Mouse (Mus musculus) midbrain, embryonic 12.5 days (tissue): ENCODE measurements around the gene Mdm2. TPM values are rescaled to one million over a fixed set of nuclear protein-coding genes. Genes with fewer than 3 reads are reported as not detected.

Experiments
- ATAC-seq: fragments of 200-750 bp; cut with Nextera tagmentation; 2 replicates; pipeline ENCODE4 v1.8.0; 2017; ENCODE audit warnings: low read depth, moderate TSS enrichment, moderate library complexity; ENCODE audit not compliant: low FRiP score
- H3K27ac ChIP-seq: fragments of 300-500 bp; sonication (generic); replicated peaks from 2 replicates; pipeline ENCODE4 v1.5.1; 2016; ENCODE audit warnings: mild to moderate bottlenecking
- H3K27me3 ChIP-seq: fragments of 300-500 bp; sonication (generic); 2 replicates; pipeline ENCODE4 v1.6.1; 2016; ENCODE audit warnings: mild to moderate bottlenecking
- H3K36me3 ChIP-seq: fragments of 300-500 bp; sonication (generic); 2 replicates; pipeline ENCODE4 v1.6.1; 2016
- H3K4me1 ChIP-seq: fragments of 300-500 bp; sonication (generic); 2 replicates; pipeline ENCODE4 v1.6.1; 2016
- H3K4me2 ChIP-seq: fragments of 300-500 bp; sonication (generic); replicated peaks from 2 replicates; pipeline ENCODE4 v1.6.1; 2016; ENCODE audit warnings: mild to moderate bottlenecking, moderate library complexity
- H3K4me3 ChIP-seq: fragments of 300-500 bp; sonication (generic); 2 replicates; pipeline ENCODE4 v1.5.1; 2016; ENCODE audit warnings: mild to moderate bottlenecking
- H3K9ac ChIP-seq: fragments of 300-500 bp; sonication (generic); replicated peaks from 2 replicates; pipeline ENCODE4 v1.6.1; 2016; ENCODE audit warnings: mild to moderate bottlenecking, moderate library complexity
- H3K9me3 ChIP-seq: fragments of 300-500 bp; sonication (generic); 2 replicates; pipeline ENCODE4 v1.6.1; 2016; ENCODE audit warnings: mild to moderate bottlenecking
- WGBS: fragments of 180-500 bp; shearing (Covaris S2); methylation state at CpG from one replicate; pipeline ENCODE4 v1.1.7; 2016; 5-methylcytosine and 5-hydroxymethylcytosine counted together
- polyA plus RNA-seq: library from polyadenylated mRNA; unstranded; fragments of >200 nt; fragmentation: Nextera tagmentation; extraction: Ambion mirVana; gene quantifications from 2 replicates; pipeline ENCODE4 v1.2.1, GENCODE M21; 2016

Gene Mdm2
- polyA plus RNA-seq, 1 experiment from 2014 or later = 74.5 TPM

DNA sequence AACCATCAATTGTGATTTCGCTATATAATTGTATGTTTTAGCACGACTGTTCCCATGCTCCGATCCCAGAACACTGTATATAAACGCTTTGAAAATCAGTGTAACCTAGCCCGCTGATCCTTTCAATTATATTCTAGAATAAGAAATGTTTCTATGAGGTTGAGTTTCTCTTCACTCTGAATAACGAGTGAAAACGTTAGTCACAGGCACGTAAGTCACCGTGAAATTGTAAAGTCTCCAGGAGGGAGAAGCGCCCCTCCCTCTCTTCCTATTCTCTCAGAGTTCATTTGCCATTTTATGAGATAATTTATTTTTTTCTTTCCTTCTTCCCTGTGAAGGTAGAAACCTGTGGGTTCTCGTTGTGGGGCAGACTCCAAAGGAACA, 51.1 kb downstream of the Mdm2 start:
- Histone ChIP-seq H3K4me2 (no peak overlapping the region), H3K4me3 (no peak overlapping the region), H3K27me3 (no peaks in the 10 kb centered on the region; the same call in 1 of the 2 replicates), H3K9me3 (no peaks in the 10 kb centered on the region), H3K4me1 (peaks cover 3% of the 10 kb centered on the region; the same call in 1 of the 2 replicates), H3K27ac (no peak overlapping the region), H3K9ac (no peak overlapping the region), H3K36me3 (no peaks in the 10 kb centered on the region)
- no peak for ATAC-seq
- 69% methylated on average over 11 of the region's 11 CpGs for WGBS

DNA sequence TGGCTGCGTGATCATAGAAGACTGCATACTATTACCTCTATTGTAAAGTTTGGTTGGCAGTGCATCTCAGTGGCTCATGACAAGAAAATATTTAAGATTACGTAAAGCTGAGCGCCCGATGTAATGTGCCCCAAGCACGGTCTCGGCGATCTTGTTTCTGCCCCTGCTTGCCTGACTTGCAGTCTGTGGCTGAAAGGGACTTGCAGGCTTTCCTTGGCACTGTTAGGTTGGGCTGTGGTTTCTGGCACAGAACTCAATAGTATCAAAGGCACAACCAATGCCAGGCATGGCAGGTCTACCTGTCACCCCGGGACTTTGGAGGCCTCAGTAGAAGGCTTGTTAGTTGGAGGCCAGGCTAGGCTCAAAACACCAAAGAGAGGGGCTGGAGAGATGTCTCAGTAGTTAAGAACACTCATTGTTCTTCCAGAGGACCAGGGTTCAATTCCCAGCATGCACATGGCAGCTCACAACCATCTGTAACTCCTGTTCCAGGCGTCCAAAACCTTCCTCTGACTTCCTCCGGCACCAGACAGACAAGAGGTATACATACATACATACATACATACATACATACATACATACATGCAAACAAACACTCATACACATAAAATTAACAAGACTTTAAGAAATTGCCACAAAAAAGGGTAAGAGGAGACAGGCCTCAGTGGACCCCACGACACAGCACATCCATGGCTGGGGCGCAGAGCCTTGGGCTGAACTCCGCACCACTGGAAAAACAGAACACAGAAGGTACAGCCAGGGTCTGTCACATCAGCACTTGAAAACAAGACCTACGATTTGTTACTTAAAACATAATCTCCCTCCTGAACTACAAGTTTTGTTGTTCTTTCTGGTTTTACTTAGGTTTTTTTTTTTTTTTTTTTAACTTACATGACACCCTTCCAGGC, 51.8 kb downstream of the Mdm2 start:
- no peak for ATAC-seq
- Histone ChIP-seq H3K9ac (no peak overlapping the region), H3K4me2 (no peak overlapping the region), H3K4me3 (no peak overlapping the region), H3K9me3 (no peaks in the 10 kb centered on the region), H3K27ac (no peak overlapping the region), H3K27me3 (no peaks in the 10 kb centered on the region; the same call in 1 of the 2 replicates), H3K36me3 (no peaks in the 10 kb centered on the region), H3K4me1 (peaks cover 3% of the 10 kb centered on the region; the same call in 1 of the 2 replicates)
- 92% methylated on average over 14 of the region's 14 CpGs for WGBS

DNA sequence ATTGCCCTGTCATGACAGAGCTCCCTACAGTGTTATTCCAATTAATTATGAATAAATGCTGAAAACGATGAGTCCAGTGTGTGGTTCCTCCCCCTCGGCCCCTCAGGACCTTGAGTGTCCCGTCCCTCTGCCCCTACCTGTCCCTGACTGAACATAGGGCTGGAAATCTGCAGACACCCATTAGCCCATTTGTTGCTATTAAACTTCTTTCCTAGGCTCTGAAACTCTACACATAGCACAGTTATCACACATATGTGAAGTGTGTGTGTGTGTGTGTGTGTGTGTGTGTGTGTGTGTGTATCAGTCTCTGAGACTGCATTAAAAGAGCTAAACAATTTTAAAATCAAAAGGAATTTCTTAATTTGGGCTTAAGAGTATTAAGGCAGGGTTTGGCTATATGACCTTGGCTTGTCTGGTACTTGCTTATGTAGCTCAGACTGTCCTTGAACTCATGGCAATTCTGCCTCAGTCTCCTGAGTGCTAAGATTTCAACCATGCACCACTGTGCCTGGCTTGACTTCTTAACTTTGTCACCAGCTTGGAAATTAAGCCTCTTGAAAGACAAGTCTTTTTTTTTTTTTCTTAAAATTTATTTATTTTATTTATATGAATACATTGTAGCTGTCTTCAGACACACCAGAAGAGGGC, 52.8 kb downstream of the Mdm2 start:
- Histone ChIP-seq H3K4me2 (no peak overlapping the region), H3K4me3 (no peak overlapping the region), H3K4me1 (no peaks in the 10 kb centered on the region), H3K36me3 (no peaks in the 10 kb centered on the region), H3K9me3 (no peaks in the 10 kb centered on the region), H3K27ac (no peak overlapping the region), H3K9ac (no peak overlapping the region), H3K27me3 (no peaks in the 10 kb centered on the region; the same call in 1 of the 2 replicates)
- no peak for ATAC-seq
- 85% methylated on average over 3 of the region's 3 CpGs for WGBS

DNA sequence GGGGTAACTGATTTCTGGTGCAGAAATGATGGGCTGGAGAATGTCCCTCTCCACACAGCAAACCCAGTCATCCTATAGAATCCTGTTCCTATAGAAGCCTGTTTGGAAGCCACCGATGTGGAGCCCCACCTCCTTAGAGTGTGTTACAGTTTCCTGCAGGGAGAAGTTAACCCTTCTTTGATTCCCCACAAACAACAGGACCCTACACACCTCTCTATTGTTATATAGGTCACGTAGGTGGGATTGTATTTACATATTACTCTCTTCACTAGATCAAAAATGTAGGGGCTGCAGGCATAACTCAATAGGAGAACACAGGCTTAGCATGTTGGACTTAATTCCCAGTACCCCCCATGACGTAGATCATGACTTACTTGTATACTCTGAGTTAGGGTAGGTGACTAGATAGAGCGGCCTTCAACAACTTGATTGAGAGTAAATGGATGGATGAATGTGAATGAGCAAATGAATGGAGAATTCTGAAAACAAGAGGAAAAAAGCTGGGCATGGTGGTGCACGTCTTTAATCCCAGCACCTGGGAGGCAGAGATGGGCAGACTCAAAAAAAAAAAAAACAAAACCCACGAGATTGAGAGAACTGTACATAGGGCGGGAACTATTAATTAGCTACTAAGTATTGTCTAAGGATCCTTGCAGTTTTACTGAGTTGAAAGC, 53.4 kb downstream of the Mdm2 start:
- no peaks in the 10 kb centered on the region for H3K9me3 ChIP-seq
- H3K4me1 ChIP-seq = no peaks in the 10 kb centered on the region
- H3K36me3 ChIP-seq = no peaks in the 10 kb centered on the region
- 83% methylated on average over 7 of the region's 7 CpGs for WGBS
- no peak overlapping the region for H3K4me2 ChIP-seq
- no peak for ATAC-seq
- H3K27ac ChIP-seq = no peak overlapping the region
- H3K4me3 ChIP-seq = no peak overlapping the region
- no peak overlapping the region for H3K9ac ChIP-seq
- H3K27me3 ChIP-seq = no peaks in the 10 kb centered on the region; the same call in 1 of the 2 replicates

DNA sequence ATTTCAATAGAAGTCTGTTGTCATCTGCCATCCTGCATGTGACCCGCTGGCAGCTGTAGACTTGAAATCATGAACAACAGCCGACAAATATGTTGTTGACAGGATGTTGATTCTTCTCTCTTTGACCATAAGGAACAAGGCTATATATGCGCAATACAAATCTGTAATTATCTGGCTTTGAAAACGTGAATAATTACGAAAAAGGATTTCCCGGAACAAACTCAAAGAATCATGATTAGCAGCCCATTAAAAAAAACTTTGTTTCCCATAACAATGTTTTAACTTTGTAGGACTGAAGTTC, 53.9 kb downstream of the Mdm2 start:
- H3K4me1 ChIP-seq = no peaks in the 10 kb centered on the region
- ATAC-seq = no peak
- no peak overlapping the region for H3K9ac ChIP-seq
- 89% methylated on average over 6 of the region's 6 CpGs for WGBS
- H3K36me3 ChIP-seq = no peaks in the 10 kb centered on the region
- no peak overlapping the region for H3K4me2 ChIP-seq
- H3K27me3 ChIP-seq = no peaks in the 10 kb centered on the region; the same call in 1 of the 2 replicates
- no peak overlapping the region for H3K27ac ChIP-seq
- no peak overlapping the region for H3K4me3 ChIP-seq
- no peaks in the 10 kb centered on the region for H3K9me3 ChIP-seq

DNA sequence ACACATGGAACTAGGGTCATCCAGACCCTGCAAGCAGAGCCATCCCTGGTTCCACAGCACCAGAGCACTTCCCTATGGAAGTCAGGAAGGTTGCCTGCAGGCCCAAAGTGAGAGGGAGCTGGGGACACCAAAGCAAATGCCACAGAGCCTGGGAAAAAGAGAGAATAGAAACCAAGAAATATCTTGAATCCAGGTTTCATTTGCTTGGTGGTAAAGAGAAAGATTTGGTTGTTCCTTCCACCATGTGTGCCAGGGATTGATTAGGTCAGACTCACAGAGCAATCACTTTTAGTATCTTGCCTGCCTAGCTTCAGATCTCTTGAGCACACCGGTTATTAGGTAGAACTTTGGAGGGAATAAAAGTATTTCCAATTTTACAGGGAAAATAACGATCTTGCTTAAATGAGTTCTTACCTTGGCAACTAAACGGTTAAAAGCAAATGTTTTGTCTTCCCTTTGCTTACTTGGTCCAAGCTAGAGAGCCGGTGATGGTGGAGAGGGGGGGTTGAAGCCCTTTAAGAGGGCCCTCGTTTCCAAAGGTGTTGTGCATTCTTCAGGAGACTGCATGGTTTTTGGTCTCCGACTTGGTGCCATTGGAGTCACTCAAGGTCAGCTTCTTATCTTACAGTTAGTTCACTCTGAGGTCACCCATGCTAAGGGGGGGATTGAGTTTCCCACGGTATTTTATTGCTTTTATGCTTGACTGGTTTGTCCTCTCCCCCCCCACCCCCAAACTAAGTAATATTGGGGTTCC, 54.5 kb downstream of the Mdm2 start:
- Histone ChIP-seq H3K4me1 (no peaks in the 10 kb centered on the region), H3K27me3 (no peaks in the 10 kb centered on the region; the same call in 1 of the 2 replicates), H3K9ac (no peak overlapping the region), H3K27ac (no peak overlapping the region), H3K4me2 (no peak overlapping the region), H3K9me3 (no peaks in the 10 kb centered on the region), H3K4me3 (no peak overlapping the region), H3K36me3 (no peaks in the 10 kb centered on the region)
- WGBS = 69% methylated on average over 7 of the region's 7 CpGs
- no peak for ATAC-seq

DNA sequence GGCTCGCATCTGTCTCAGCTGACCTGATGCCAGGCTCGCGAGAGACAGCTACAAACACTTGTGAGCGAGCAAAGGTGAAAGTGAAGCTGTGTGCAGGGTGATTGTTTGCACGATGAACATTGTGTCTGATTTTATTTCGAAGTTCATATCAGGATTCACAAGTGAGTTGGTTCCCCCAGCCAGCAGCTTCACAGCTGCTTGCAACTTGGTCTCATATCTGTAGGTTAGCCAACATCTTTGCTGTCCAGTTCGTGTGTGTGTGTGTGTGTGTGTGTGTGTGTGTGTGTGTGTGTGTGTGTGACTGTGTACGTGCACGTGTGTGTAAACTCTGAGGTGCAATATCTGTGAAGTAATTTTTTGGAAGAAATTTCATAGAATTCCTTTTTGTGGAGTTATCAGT, 55.1 kb downstream of the Mdm2 start:
- 90% methylated on average over 9 of the region's 9 CpGs for WGBS
- no peaks in the 10 kb centered on the region; the same call in 1 of the 2 replicates for H3K27me3 ChIP-seq
- H3K27ac ChIP-seq = no peak overlapping the region
- H3K4me3 ChIP-seq = no peak overlapping the region
- H3K4me2 ChIP-seq = no peak overlapping the region
- ATAC-seq = no peak
- no peaks in the 10 kb centered on the region for H3K36me3 ChIP-seq
- no peak overlapping the region for H3K9ac ChIP-seq
- no peaks in the 10 kb centered on the region for H3K9me3 ChIP-seq
- H3K4me1 ChIP-seq = no peaks in the 10 kb centered on the region

DNA sequence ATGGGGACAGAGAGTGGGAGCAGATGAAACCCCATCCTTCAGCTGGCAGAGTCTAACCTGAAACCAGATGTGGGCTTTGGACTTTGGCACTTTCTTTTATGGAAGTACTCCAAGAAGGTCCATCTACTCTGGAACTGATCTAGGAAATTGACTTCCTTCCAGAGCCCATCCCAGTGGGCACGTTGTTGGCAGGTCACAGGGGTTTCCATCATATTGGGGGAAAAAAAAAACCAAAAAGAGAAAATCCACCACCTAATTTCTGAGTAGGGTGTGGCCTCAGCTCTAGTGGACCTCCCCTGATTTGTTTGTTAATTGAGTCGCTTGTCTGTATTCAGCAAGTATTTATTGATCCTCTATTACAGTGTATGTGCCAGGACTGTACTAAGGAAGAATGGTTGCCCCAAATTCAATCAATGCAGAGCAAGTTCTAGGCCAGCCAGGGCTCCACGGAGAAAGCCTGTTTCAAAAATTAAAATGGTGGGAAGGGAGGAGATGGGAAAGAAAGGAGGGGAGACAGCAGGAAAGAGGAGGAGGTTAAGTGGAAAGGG, 55.9 kb downstream of the Mdm2 start:
- 94% methylated on average over 3 of the region's 3 CpGs for WGBS
- H3K27me3 ChIP-seq = no peaks in the 10 kb centered on the region; the same call in 1 of the 2 replicates
- H3K4me1 ChIP-seq = no peaks in the 10 kb centered on the region
- H3K4me3 ChIP-seq = no peak overlapping the region
- ATAC-seq = no peak
- H3K4me2 ChIP-seq = no peak overlapping the region
- H3K36me3 ChIP-seq = no peaks in the 10 kb centered on the region
- H3K9me3 ChIP-seq = no peaks in the 10 kb centered on the region
- H3K9ac ChIP-seq = no peak overlapping the region
- no peak overlapping the region for H3K27ac ChIP-seq

DNA sequence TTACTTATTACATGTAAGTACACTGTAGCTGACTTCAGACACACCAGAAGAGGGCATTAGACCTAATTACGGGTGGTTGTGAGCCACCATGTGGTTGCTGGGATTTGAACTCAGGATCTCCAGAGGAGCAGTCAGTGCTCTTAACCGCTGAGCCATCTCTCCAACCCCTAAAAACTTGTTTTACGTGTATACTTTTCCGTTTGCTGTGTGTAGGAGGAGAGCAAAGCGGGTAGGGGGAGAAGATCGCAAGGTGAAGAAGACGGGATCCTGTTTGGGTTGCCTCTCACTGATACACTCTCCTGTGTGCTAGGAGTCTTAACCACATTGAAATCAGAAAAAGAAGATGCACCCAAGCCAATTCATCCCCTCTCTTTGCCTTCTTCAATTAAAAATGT, 56.8 kb downstream of the Mdm2 start:
- Histone ChIP-seq H3K27ac (no peak overlapping the region), H3K4me3 (no peak overlapping the region), H3K9ac (no peak overlapping the region), H3K4me2 (no peak overlapping the region), H3K4me1 (no peaks in the 10 kb centered on the region), H3K27me3 (no peaks in the 10 kb centered on the region; the same call in 1 of the 2 replicates), H3K36me3 (no peaks in the 10 kb centered on the region), H3K9me3 (no peaks in the 10 kb centered on the region)
- 93% methylated on average over 7 of the region's 7 CpGs for WGBS
- no peak for ATAC-seq

DNA sequence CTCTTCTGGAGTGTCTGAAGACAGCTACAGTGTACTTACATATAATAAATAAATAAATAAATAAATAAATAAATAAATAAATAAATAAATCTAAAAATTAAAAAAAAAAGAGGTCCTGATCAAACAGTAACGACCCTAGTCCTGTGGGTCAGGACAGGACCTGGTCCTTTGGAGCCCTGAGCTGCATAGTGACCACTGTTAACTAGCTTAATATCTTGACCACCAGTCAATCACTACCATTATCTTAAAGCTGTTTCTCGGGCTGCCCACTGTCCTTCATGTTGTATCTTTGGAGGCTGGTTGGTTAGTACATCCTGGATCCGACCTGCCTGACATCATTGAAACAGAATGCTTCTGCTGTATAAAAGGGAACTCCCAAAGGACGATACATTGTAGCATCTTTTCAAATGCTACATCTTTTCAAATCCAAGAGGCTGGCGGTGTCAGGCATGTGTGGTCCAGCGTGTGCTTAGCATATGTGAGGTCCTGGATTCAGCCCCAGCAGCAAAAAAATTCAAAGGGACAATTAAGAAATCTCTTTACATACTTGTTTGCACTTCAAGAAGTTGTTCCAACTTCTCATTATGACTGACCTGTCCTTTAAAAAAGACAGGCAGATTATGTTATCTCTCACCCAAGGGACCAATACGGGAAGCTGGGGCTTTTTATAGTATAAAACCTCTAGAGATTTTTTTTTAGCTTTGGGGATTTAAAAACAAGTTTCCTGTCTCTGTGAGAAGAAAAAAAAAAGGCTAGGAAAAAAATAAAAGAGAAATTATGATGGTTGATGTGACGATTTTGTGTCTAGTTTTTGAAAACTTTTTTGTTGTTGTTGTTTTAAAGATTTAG, 57.4 kb downstream of the Mdm2 start:
- no peaks in the 10 kb centered on the region for H3K36me3 ChIP-seq
- H3K4me3 ChIP-seq = no peak overlapping the region
- no peak for ATAC-seq
- H3K9me3 ChIP-seq = no peaks in the 10 kb centered on the region
- H3K9ac ChIP-seq = no peak overlapping the region
- 87% methylated on average over 8 of the region's 8 CpGs for WGBS
- H3K4me1 ChIP-seq = no peaks in the 10 kb centered on the region
- H3K27me3 ChIP-seq = no peaks in the 10 kb centered on the region; the same call in 1 of the 2 replicates
- H3K4me2 ChIP-seq = no peak overlapping the region
- H3K27ac ChIP-seq = no peak overlapping the region

DNA sequence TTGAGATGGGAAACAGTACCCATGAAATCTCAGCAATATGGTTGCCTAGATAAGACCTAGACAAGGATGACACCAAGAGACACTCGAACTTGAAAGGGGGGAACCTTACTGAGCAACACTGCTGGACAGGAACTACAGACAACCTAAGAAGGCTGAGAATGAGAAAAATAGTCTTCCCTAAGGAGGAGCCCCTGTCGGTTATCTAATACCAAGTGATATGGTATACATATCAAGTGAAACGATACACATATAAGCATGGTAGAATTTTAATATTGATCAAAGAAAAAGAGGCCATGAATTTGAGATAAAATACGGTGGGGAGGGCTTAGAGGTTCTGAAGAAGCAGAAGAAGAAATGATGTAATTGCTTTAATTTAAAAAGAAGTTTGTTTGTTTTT, 58.2 kb downstream of the Mdm2 start:
- Histone ChIP-seq H3K9ac (no peak overlapping the region), H3K9me3 (no peaks in the 10 kb centered on the region), H3K4me1 (0 out of 2 replicates have a peak, but pooled peaks cover under 1% of the 10 kb centered on the region), H3K27me3 (no peaks in the 10 kb centered on the region; the same call in 1 of the 2 replicates), H3K27ac (no peak overlapping the region), H3K4me2 (no peak overlapping the region), H3K36me3 (no peaks in the 10 kb centered on the region), H3K4me3 (no peak overlapping the region)
- no peak for ATAC-seq
- WGBS = 92% methylated on average over 4 of the region's 4 CpGs
